Mouse (Mus musculus): ENCODE data around the gene Kcnj10.

DNA sequence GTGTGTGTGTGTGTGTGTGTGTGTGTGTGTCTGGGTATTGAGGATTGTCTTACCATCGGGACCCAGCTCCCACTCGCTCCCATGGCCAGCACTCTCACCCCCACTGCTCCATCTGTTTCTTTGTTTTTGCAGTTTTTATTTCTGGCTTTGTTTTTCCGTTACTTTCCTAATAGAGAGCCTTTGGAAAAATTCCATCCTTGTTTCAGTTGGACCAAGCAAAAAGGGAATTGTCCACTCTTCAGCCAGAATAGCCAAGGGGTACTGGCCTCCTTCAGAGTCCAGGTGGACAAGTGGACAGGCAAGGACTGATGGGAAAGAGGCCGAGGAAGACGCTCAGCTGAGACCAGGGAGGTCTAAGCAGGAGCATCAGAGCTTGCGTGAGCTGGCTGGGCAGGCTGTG, 34.1 kb upstream of the Kcnj10 start:
- no peak for TF ChIP-seq POLR2A (IDR thresholded peaks at IDR 0.05; ENCODE audit: low read depth, low read length)
- no peak for TF ChIP-seq CTCF (IDR thresholded peaks at IDR 0.05; ENCODE audit: extremely low read depth, insufficient read depth, insufficient read length, insufficient replicate concordance)

Data from spleen, adult 2 months (tissue).